Mouse (Mus musculus) liver, embryonic 11.5 days (tissue): ENCODE results near the gene Gatad2b. TPM values are rescaled to one million over a fixed set of nuclear protein-coding genes. Genes with fewer than 3 reads are reported as not detected.

Experiments used
- ATAC-seq: fragments of 200-750 bp; cut with Nextera tagmentation; replicated peaks from 2 replicates; pipeline ENCODE4 v1.8.0; 2017; ENCODE audit warnings: moderate number of reproducible peaks, mild to moderate bottlenecking, moderate TSS enrichment, moderate library complexity; ENCODE audit not compliant: low FRiP score
- DNase-seq: peaks from one replicate; pipeline ENCODE4 v3.0.0-alpha.2; 2017; ENCODE audit warnings: low spot score
- H3K27ac ChIP-seq: fragments of 300-500 bp; sonication (generic); 2 replicates; pipeline ENCODE4 v1.5.1; 2014; ENCODE audit warnings: mild to moderate bottlenecking, low read depth, low read length, control low read depth
- H3K27me3 ChIP-seq: fragments of 300-500 bp; sonication (generic); replicated peaks from 2 replicates; pipeline ENCODE4 v1.6.1; 2014; ENCODE audit warnings: low read length, mixed read lengths; ENCODE audit not compliant: control insufficient read depth, insufficient read depth
- H3K36me3 ChIP-seq: fragments of 300-500 bp; sonication (generic); 2 replicates; pipeline ENCODE4 v1.6.1; 2014; ENCODE audit warnings: mild to moderate bottlenecking, low read length, moderate library complexity, mixed read lengths; ENCODE audit not compliant: control insufficient read depth, insufficient read depth
- H3K4me1 ChIP-seq: fragments of 300-500 bp; sonication (generic); replicated peaks from 2 replicates; pipeline ENCODE4 v1.6.1; 2014; ENCODE audit warnings: low read length, mixed read lengths; ENCODE audit not compliant: control insufficient read depth, insufficient read depth
- H3K4me2 ChIP-seq: fragments of 300-500 bp; sonication (generic); 2 replicates; pipeline ENCODE4 v1.6.1; 2014; ENCODE audit warnings: mild to moderate bottlenecking, control low read depth, moderate library complexity
- H3K4me3 ChIP-seq: fragments of 300-500 bp; sonication (generic); 2 replicates; pipeline ENCODE4 v1.5.1; 2014; ENCODE audit warnings: low read depth, low read length, control low read depth
- H3K9ac ChIP-seq: fragments of 300-500 bp; sonication (generic); 2 replicates; pipeline ENCODE4 v1.6.1; 2014; ENCODE audit warnings: low read depth, low read length, control low read depth
- H3K9me3 ChIP-seq: fragments of 300-500 bp; sonication (generic); 2 replicates; pipeline ENCODE4 v1.6.1; 2016; ENCODE audit warnings: low read length, inconsistent platforms, mixed read lengths; ENCODE audit not compliant: control insufficient read depth
- WGBS: fragments of 180-500 bp; shearing (Covaris S2); extraction: QIAGEN DNeasy Blood & Tissue Kit; methylation state at CpG from one replicate; pipeline ENCODE4 v1.1.7; 2014; 5-methylcytosine and 5-hydroxymethylcytosine counted together
- polyA plus RNA-seq: library from polyadenylated mRNA; unstranded; fragments of >200 nt; fragmentation: Nextera tagmentation; extraction: Ambion mirVana; gene quantifications from 2 replicates; pipeline ENCODE4 v1.2.1, GENCODE M21; 2014

Gene Gatad2b
- polyA plus RNA-seq, 1 experiment from 2014 or later, result 8.2 TPM

GRCm38 (mm10) chr3:90273855-90274254, 19.1 kb upstream of the Gatad2b start:
- 94% methylated on average over 22 of the region's 22 CpGs for WGBS
- H3K27me3 ChIP-seq, result no peaks in the 10 kb centered on the region
- H3K4me3 ChIP-seq, result no peak overlapping the region
- peaks cover 13% of the 10 kb centered on the region for H3K36me3 ChIP-seq
- ATAC-seq (no peak), DNase-seq (no peak)
- H3K4me1 ChIP-seq, result peaks cover 3% of the 10 kb centered on the region
- no peak overlapping the region for H3K4me2 ChIP-seq
- H3K9ac ChIP-seq, result no peak overlapping the region
- no peak overlapping the region for H3K27ac ChIP-seq
- no peaks in the 10 kb centered on the region for H3K9me3 ChIP-seq

- H3K27me3 ChIP-seq, result no peaks in the 10 kb centered on the region
- H3K36me3 ChIP-seq, result peaks cover 22% of the 10 kb centered on the region
- H3K4me1 ChIP-seq, result no peaks in the 10 kb centered on the region; the same call in 1 of the 2 replicates
- ATAC-seq (no peak), DNase-seq (no peak)
- WGBS, result 92% methylated on average over 11 of the region's 11 CpGs
- H3K4me3 ChIP-seq, result no peak overlapping the region
- H3K9me3 ChIP-seq, result no peaks in the 10 kb centered on the region
- no peak overlapping the region for H3K27ac ChIP-seq
- no peak overlapping the region for H3K9ac ChIP-seq
- H3K4me2 ChIP-seq, result no peak overlapping the region
Observed at GRCm38 (mm10) chr3:90275286-90275685, 17.7 kb upstream of the Gatad2b start.

GRCm38 (mm10) chr3:90276858-90277257, 16.1 kb upstream of the Gatad2b start:
- WGBS, result 57% methylated on average over 16 of the region's 16 CpGs
- H3K27ac ChIP-seq, result no peak overlapping the region
- DNase-seq, result no peak
- H3K4me1 ChIP-seq, result no peaks in the 10 kb centered on the region; the same call in 1 of the 2 replicates
- H3K4me3 ChIP-seq, result no peak overlapping the region
- no peaks in the 10 kb centered on the region for H3K9me3 ChIP-seq
- no peaks in the 10 kb centered on the region for H3K27me3 ChIP-seq
- peaks cover 19% of the 10 kb centered on the region for H3K36me3 ChIP-seq
- peak overlapping the region; percentile 2; the same call in 1 of the 2 replicates for H3K4me2 ChIP-seq
- no peak for ATAC-seq
- H3K9ac ChIP-seq, result no peak overlapping the region

GRCm38 (mm10) chr3:90277793-90278192, 15.2 kb upstream of the Gatad2b start:
- no peaks in the 10 kb centered on the region for H3K9me3 ChIP-seq
- no peak overlapping the region for H3K4me2 ChIP-seq
- no peaks in the 10 kb centered on the region; the same call in 1 of the 2 replicates for H3K4me1 ChIP-seq
- WGBS, result 84% methylated on average over 9 of the region's 9 CpGs
- H3K27ac ChIP-seq, result no peak overlapping the region
- H3K4me3 ChIP-seq, result no peak overlapping the region
- DNase-seq, result no peak
- no peak for ATAC-seq
- H3K36me3 ChIP-seq, result peaks cover 12% of the 10 kb centered on the region; the same call in 1 of the 2 replicates
- no peaks in the 10 kb centered on the region for H3K27me3 ChIP-seq
- H3K9ac ChIP-seq, result no peak overlapping the region

- no peak for DNase-seq
- H3K4me1 ChIP-seq, result no peaks in the 10 kb centered on the region; the same call in 1 of the 2 replicates
- ATAC-seq, result no peak
- WGBS, result 96% methylated on average over 10 of the region's 10 CpGs
- H3K4me3 ChIP-seq, result no peak overlapping the region
- no peaks in the 10 kb centered on the region for H3K27me3 ChIP-seq
- H3K9me3 ChIP-seq, result no peaks in the 10 kb centered on the region
- H3K27ac ChIP-seq, result no peak overlapping the region
- H3K9ac ChIP-seq, result no peak overlapping the region
- H3K36me3 ChIP-seq, result peaks cover 12% of the 10 kb centered on the region; the same call in 1 of the 2 replicates
- no peak overlapping the region for H3K4me2 ChIP-seq
Observed at GRCm38 (mm10) chr3:90278211-90278610, 14.8 kb upstream of the Gatad2b start.

GRCm38 (mm10) chr3:90279216-90279615, 13.8 kb upstream of the Gatad2b start:
- no peaks in the 10 kb centered on the region for H3K9me3 ChIP-seq
- no peak overlapping the region for H3K9ac ChIP-seq
- no peak for DNase-seq
- no peak overlapping the region for H3K4me2 ChIP-seq
- no peaks in the 10 kb centered on the region for H3K27me3 ChIP-seq
- no peak overlapping the region for H3K27ac ChIP-seq
- H3K36me3 ChIP-seq, result peaks cover 12% of the 10 kb centered on the region; the same call in 1 of the 2 replicates
- 89% methylated on average over 9 of the region's 9 CpGs for WGBS
- no peak for ATAC-seq
- no peaks in the 10 kb centered on the region; the same call in 1 of the 2 replicates for H3K4me1 ChIP-seq
- H3K4me3 ChIP-seq, result no peak overlapping the region

- Histone ChIP-seq H3K36me3 (peaks cover 12% of the 10 kb centered on the region; the same call in 1 of the 2 replicates), H3K27me3 (no peaks in the 10 kb centered on the region), H3K4me2 (no peak overlapping the region), H3K4me3 (no peak overlapping the region), H3K9ac (no peak overlapping the region), H3K4me1 (no peaks in the 10 kb centered on the region; the same call in 1 of the 2 replicates), H3K27ac (no peak overlapping the region), H3K9me3 (no peaks in the 10 kb centered on the region)
- DNase-seq (no peak), ATAC-seq (no peak)
- WGBS, result 90% methylated on average over 7 of the region's 7 CpGs
Observed at GRCm38 (mm10) chr3:90279743-90280142, 13.2 kb upstream of the Gatad2b start.

- WGBS, result 91% methylated on average over 9 of the region's 9 CpGs
- ATAC-seq, result no peak
Observed at GRCm38 (mm10) chr3:90280708-90281107, 12.3 kb upstream of the Gatad2b start.

GRCm38 (mm10) chr3:90284150-90284549, 8.8 kb upstream of the Gatad2b start:
- H3K27me3 ChIP-seq, result no peaks in the 10 kb centered on the region
- peaks cover 8% of the 10 kb centered on the region; the same call in 1 of the 2 replicates for H3K36me3 ChIP-seq
- no peaks in the 10 kb centered on the region for H3K9me3 ChIP-seq
- no peak overlapping the region for H3K4me2 ChIP-seq
- 96% methylated on average over 2 of the region's 2 CpGs for WGBS
- no peak overlapping the region for H3K4me3 ChIP-seq
- H3K9ac ChIP-seq, result no peak overlapping the region
- no peaks in the 10 kb centered on the region for H3K4me1 ChIP-seq
- ATAC-seq (no peak), DNase-seq (no peak)
- no peak overlapping the region for H3K27ac ChIP-seq

More at GRCm38 (mm10) chr3:90280708-90281107, 12.3 kb upstream of the Gatad2b start:
- H3K4me2 ChIP-seq, result no peak overlapping the region
- H3K9ac ChIP-seq, result no peak overlapping the region
- no peaks in the 10 kb centered on the region for H3K9me3 ChIP-seq
- peaks cover 12% of the 10 kb centered on the region; the same call in 1 of the 2 replicates for H3K36me3 ChIP-seq
- no peak for DNase-seq
- no peak overlapping the region for H3K27ac ChIP-seq
- H3K4me3 ChIP-seq, result no peak overlapping the region
- H3K27me3 ChIP-seq, result no peaks in the 10 kb centered on the region
- H3K4me1 ChIP-seq, result no peaks in the 10 kb centered on the region; the same call in 1 of the 2 replicates
